Mouse (Mus musculus) hindbrain, postnatal 0 days (tissue): ENCODE measurements around the gene Mfn1. TPM values are rescaled to one million over a fixed set of nuclear protein-coding genes. Genes with fewer than 3 reads are reported as not detected.

ENCODE experiments used
- ATAC-seq: fragments of 200-750 bp; cut with Nextera tagmentation; 2 replicates; pipeline ENCODE4 v1.8.0; 2017; ENCODE audit warnings: mild to moderate bottlenecking, moderate TSS enrichment, moderate library complexity
- DNase-seq: peaks from one replicate; pipeline ENCODE4 v3.0.0-alpha.2; 2015; ENCODE audit warnings: low spot score
- H3K27ac ChIP-seq: fragments of 300-500 bp; sonication (generic); 2 replicates; pipeline ENCODE4 v1.5.1; 2014; ENCODE audit warnings: mild to moderate bottlenecking
- H3K27me3 ChIP-seq: fragments of 300-500 bp; sonication (generic); 2 replicates; pipeline ENCODE4 v1.6.1; 2014; ENCODE audit warnings: low read length, mixed read lengths; ENCODE audit not compliant: insufficient read depth
- H3K36me3 ChIP-seq: fragments of 300-500 bp; sonication (generic); 2 replicates; pipeline ENCODE4 v1.6.1; 2014; ENCODE audit warnings: low read length, mixed read lengths; ENCODE audit not compliant: insufficient read depth
- H3K4me1 ChIP-seq: fragments of 300-500 bp; sonication (generic); 2 replicates; pipeline ENCODE4 v1.6.1; 2014; ENCODE audit warnings: antibody characterized with exemption, low read length, mixed read lengths; ENCODE audit not compliant: insufficient read depth
- H3K4me2 ChIP-seq: fragments of 300-500 bp; sonication (generic); 2 replicates; pipeline ENCODE4 v1.6.1; 2014; ENCODE audit warnings: low read depth, mild to moderate bottlenecking, low read length, moderate library complexity, mixed read lengths
- H3K4me3 ChIP-seq: fragments of 300-500 bp; sonication (generic); 2 replicates; pipeline ENCODE4 v1.5.1; 2014; ENCODE audit warnings: low read length
- H3K9ac ChIP-seq: fragments of 300-500 bp; sonication (generic); replicated peaks from 2 replicates; pipeline ENCODE4 v1.6.1; 2014; ENCODE audit warnings: mild to moderate bottlenecking, low read length, moderate library complexity, mixed read lengths
- H3K9me3 ChIP-seq: fragments of 300-500 bp; sonication (generic); 2 replicates; pipeline ENCODE4 v1.6.1; 2016; ENCODE audit warnings: low read length, mixed read lengths
- CTCF ChIP-seq: IDR thresholded peaks from 2 replicates; pipeline ENCODE4 v1.5.1; 2016; ENCODE audit warnings: antibody characterized with exemption, control low read depth, low read depth
- WGBS: fragments of 180-500 bp; shearing (Covaris S2); extraction: QIAGEN DNeasy Blood & Tissue Kit; methylation state at CpG from one replicate; pipeline ENCODE4 v1.1.7; 2014; 5-methylcytosine and 5-hydroxymethylcytosine counted together
- polyA plus RNA-seq: library from polyadenylated mRNA; unstranded; fragments of >200 nt; fragmentation: Nextera tagmentation; extraction: Ambion mirVana; gene quantifications from 2 replicates; pipeline ENCODE4 v1.2.1, GENCODE M21; 2015
- total RNA-seq: library from RNA; depleted of rRNA; stranded (reverse); fragments of >200 nt; gene quantifications from 2 replicates; pipeline ENCODE4 v1.2.3, GENCODE M21; 2014

Mfn1 gene
- total and polyA plus RNA-seq, 2 experiments from 2014 or later, result 45.9 to 46.9 TPM

DNA sequence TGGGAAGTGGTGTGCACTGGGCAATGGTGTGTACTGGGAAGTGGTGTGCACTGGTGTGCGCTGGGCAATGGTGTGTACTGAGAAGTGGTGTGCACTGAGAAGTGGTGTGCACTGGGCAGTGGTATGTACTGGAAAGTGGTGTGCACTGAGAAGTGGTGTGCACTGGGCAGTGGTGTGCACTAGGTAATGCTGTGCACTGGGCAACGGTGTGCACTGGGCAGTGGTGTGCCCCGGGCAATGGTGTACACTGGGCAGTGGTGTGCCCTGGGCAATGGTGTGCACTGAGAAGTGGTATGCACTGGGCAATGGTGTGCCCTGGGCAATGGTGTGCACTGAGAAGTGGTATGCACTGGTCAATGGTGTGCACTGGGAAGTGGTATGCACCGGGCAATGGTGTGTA is 80.0 kb downstream of the Mfn1 start:
- H3K36me3 ChIP-seq, result no peaks in the 10 kb centered on the region
- H3K4me1 ChIP-seq, result no peaks in the 10 kb centered on the region
- no peak overlapping the region for H3K4me2 ChIP-seq
- H3K27me3 ChIP-seq, result no peaks in the 10 kb centered on the region
- no peak for TF ChIP-seq CTCF
- H3K9ac ChIP-seq, result no peak overlapping the region
- H3K4me3 ChIP-seq, result no peak overlapping the region
- DNase-seq, result no peak
- peak; percentile 17 for ATAC-seq
- H3K9me3 ChIP-seq, result no peaks in the 10 kb centered on the region
- 100% methylated on average over 4 of the region's 4 CpGs for WGBS
- H3K27ac ChIP-seq, result no peak overlapping the region

- Histone ChIP-seq H3K9ac (no peak overlapping the region), H3K36me3 (no peaks in the 10 kb centered on the region), H3K27ac (no peak overlapping the region), H3K4me2 (no peak overlapping the region), H3K4me3 (no peak overlapping the region), H3K9me3 (no peaks in the 10 kb centered on the region), H3K27me3 (no peaks in the 10 kb centered on the region), H3K4me1 (peaks cover 4% of the 10 kb centered on the region; the same call in 1 of the 2 replicates)
- peak; percentile 78 for ATAC-seq
- 28% methylated on average over 7 of the region's 7 CpGs for WGBS
- DNase-seq, result peak; percentile 84
- TF ChIP-seq CTCF, result peak; percentile 81
Observed at GRCm38 (mm10) chr3:32610560-32610959, 81.3 kb downstream of the Mfn1 start.

DNA sequence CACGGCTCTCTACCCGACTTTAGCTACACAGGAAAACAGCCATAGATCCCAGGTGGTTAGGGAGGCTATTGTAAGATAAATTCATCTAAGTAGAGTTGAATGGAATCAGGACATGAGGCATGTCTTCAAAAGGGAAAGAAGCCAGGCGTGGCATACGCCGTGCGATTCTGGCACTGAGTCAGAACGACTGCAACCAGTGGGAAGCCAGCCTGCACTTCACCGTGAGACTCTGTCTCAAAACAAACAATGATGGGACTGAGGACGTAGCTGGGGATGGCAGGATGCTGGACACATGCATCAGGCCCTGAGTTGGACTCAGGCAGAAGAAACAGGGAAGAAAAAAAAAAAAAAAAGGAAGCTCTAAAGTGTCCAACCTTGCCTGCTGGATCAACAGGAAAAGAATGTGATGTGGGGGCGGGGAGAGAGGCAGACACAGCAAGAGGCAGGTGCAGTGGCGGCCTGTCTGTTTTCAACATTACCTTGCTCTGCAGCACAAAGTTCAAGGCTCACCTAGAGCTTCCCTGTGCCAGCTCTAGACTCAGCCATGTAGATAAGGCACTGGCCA is 82.4 kb downstream of the Mfn1 start:
- Histone ChIP-seq H3K36me3 (no peaks in the 10 kb centered on the region), H3K27ac (no peak overlapping the region), H3K9me3 (no peaks in the 10 kb centered on the region), H3K4me1 (peaks cover 4% of the 10 kb centered on the region; the same call in 1 of the 2 replicates), H3K4me3 (no peak overlapping the region), H3K9ac (no peak overlapping the region), H3K27me3 (no peaks in the 10 kb centered on the region), H3K4me2 (no peak overlapping the region)
- DNase-seq (peak; percentile 6), ATAC-seq (no peak)
- WGBS, result 52% methylated on average over 11 of the region's 11 CpGs
- TF ChIP-seq CTCF, result no peak

DNA sequence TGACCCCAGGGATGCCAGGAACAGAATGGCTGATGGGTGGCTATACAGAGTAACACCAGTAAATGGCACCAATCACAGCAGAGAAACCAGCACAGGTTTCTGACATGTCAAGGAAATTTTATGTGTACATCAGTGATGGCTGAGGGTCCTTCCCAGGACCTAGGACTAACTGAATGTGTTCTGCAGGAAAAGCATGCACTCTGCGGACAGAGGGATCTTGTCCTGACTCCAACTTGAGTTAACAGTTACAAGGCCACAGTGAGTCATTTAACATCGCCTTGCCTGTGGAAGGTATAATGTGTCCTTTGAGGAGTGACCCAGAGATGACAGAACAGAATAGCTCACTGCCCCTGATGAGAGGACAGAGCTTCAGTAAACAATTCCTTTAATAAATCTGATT is 85.5 kb downstream of the Mfn1 start:
- Histone ChIP-seq H3K27ac (no peak overlapping the region), H3K9ac (no peak overlapping the region), H3K36me3 (no peaks in the 10 kb centered on the region), H3K4me2 (peak overlapping the region; percentile 66), H3K27me3 (no peaks in the 10 kb centered on the region), H3K4me1 (peaks cover 4% of the 10 kb centered on the region; the same call in 1 of the 2 replicates), H3K9me3 (no peaks in the 10 kb centered on the region), H3K4me3 (no peak overlapping the region)
- WGBS, result 78% methylated on average over 2 of the region's 2 CpGs
- no peak for ATAC-seq
- DNase-seq, result no peak
- no peak for TF ChIP-seq CTCF

- H3K9me3 ChIP-seq, result no peaks in the 10 kb centered on the region
- H3K4me1 ChIP-seq, result peaks cover 4% of the 10 kb centered on the region; the same call in 1 of the 2 replicates
- 59% methylated on average over 5 of the region's 5 CpGs for WGBS
- no peaks in the 10 kb centered on the region for H3K36me3 ChIP-seq
- no peak overlapping the region for H3K27ac ChIP-seq
- no peak for DNase-seq
- no peak for TF ChIP-seq CTCF
- 0 out of 2 replicates have a peak overlapping the region, but pooled peaks have one; percentile 70 for H3K9ac ChIP-seq
- H3K4me3 ChIP-seq, result peak overlapping the region; percentile 56
- peak overlapping the region; percentile 66 for H3K4me2 ChIP-seq
- H3K27me3 ChIP-seq, result no peaks in the 10 kb centered on the region
- no peak for ATAC-seq
Observed at GRCm38 (mm10) chr3:32615376-32615775, 86.1 kb downstream of the Mfn1 start.

GRCm38 (mm10) chr3:32616006-32616330 is 86.7 kb downstream of the Mfn1 start:
- Histone ChIP-seq H3K4me2 (peak overlapping the region; percentile 66), H3K27me3 (no peaks in the 10 kb centered on the region), H3K36me3 (no peaks in the 10 kb centered on the region), H3K27ac (peak overlapping the region; percentile 80), H3K4me1 (peaks cover 4% of the 10 kb centered on the region; the same call in 1 of the 2 replicates), H3K4me3 (peak overlapping the region; percentile 56), H3K9ac (peak overlapping the region; percentile 70), H3K9me3 (no peaks in the 10 kb centered on the region)
- DNase-seq, result peak; percentile 20
- no peak for TF ChIP-seq CTCF
- ATAC-seq, result no peak
- 4% methylated on average over 13 of the region's 14 CpGs for WGBS

DNA sequence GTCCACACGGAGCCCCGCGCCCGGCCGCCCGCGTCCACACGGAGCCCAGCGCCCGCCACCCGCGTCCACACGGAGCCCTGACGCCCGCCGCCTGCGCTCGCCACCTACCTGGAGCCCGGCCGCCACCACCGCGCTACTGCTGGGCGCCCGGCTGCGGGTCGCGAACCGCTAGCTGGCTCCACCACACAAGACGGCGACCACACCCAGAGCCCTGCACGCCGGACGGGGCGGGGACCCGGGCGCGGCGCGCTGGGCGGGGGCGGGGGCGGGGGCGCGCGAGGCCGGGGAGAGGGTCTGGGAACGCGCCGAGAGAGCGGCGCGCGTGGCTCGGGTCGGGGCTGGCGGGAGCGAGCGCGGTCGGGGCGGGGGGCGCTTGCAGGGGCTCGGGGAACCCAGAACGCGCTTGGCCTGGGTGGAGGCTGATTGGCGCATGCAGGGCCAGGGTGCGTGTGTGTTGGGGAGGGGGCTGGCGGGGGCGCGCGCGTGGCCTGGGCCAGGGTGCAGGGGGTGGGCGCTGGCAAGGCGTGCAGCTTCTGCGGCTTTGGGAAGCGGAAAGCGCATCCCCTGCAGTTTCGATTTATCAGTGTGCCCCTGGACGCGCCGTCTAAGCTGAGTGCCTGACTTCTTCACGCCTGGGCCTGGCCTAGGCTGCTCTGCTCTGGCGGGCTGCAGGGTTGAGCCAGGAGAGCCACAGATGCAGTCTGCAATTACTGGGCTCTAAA is 87.2 kb downstream of the Mfn1 start, which contains the start of gene Gnb4:
Gnb4 (minus strand) TSS at position 255 of the 722 bp plus-strand sequence.
- peak; percentile 89 for DNase-seq
- Histone ChIP-seq H3K36me3 (no peaks in the 10 kb centered on the region), H3K9ac (peak within 1 kb of the TSS; percentile 70), H3K9me3 (no peaks in the 10 kb centered on the region), H3K27me3 (no peaks in the 10 kb centered on the region), H3K4me1 (peaks cover 4% of the 10 kb centered on the region; the same call in 1 of the 2 replicates), H3K4me3 (peak within 1 kb of the TSS; percentile 56), H3K4me2 (peak within 1 kb of the TSS; percentile 66), H3K27ac (peak within 1 kb of the TSS; percentile 80)
- 2% methylated on average over 42 of the region's 83 CpGs for WGBS
- peak; percentile 94 for ATAC-seq
- no peak for TF ChIP-seq CTCF
